Mouse (Mus musculus) frontal cortex, postnatal 25 days (tissue): ENCODE data around the gene Spon1.

Source experiments
- DNase-seq, 2 experiments: peaks; one replicate each; pipeline ENCODE4 v3.0.0; 2022; ENCODE audit warnings: low spot score in 2 of 2

Spon1 gene

GRCm38 (mm10) chr7:113903127-113903827 is 137.5 kb downstream of the Spon1 start:
- DNase-seq, result no peak

DNA sequence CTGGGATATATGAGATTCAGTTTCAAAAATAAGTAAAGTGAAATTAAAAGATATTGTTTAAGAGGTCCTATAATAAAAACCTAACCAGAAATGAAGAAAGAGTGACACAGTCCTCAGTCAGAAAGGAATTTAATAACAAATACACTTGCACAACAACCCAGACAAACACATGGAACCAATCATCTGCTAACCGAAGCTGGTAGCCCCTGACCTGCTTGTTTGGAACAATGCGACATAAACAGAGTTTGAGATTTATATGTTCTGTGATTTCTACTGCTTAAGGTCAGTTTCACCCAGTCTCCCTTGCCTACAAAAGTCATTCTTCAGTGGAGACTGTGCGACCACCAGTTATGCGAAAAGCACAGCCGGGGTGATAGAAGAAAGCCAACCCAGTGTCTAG is 138.1 kb downstream of the Spon1 start:
- no peak for DNase-seq

GRCm38 (mm10) chr7:113904348-113904895 is 138.6 kb downstream of the Spon1 start:
- DNase-seq, result no peak

- no peak for DNase-seq
Observed at GRCm38 (mm10) chr7:113909161-113909825, 143.5 kb downstream of the Spon1 start.

DNA sequence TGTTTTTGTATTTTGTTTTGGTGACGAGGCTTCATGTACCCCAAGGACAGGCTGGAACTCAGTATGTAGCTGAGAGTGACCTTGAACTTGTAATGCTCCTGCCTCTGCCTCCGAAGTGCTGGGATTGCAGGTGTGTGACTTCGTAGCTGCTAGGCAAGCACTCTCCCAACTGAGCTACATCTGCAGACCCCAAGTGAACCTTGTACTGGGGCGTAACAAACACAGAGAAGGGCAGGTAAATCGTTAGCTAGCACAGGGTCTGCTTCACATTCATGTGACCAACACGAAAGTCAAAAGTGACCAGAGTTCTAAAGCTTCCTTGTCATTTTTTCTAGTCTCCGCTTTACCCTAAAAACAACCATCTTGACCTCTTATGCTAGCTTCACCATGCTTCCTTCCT is 145.1 kb downstream of the Spon1 start:
- DNase-seq, result no peak

- no peak for DNase-seq
Observed at GRCm38 (mm10) chr7:113915936-113916335, 150.1 kb downstream of the Spon1 start.

DNA sequence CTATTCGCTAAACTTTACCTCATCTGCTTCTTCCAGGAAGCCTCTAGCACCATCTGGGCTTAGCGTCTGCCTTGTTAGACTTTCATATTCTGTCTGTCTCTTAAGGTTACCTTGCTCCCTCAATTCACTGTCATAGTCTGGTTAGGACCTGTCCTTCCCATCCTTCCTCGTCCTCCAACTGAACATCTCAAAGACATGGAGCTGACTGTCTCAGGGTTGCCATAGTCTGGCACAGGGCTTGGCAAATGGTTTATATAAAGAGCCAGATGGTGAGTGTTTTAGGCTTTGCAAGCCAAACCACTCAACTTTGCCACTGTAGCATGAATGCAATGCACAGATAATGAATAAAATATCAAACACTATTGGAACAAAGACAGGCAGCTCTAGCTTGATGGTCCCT is 153.1 kb downstream of the Spon1 start:
- no peak for DNase-seq

- no peak for DNase-seq
Observed at GRCm38 (mm10) chr7:113919505-113919904, 153.7 kb downstream of the Spon1 start.

- no peak for DNase-seq
Observed at GRCm38 (mm10) chr7:113920056-113920455, 154.3 kb downstream of the Spon1 start.

- DNase-seq, result no peak
Observed at GRCm38 (mm10) chr7:113924561-113924960, 158.8 kb downstream of the Spon1 start.

DNA sequence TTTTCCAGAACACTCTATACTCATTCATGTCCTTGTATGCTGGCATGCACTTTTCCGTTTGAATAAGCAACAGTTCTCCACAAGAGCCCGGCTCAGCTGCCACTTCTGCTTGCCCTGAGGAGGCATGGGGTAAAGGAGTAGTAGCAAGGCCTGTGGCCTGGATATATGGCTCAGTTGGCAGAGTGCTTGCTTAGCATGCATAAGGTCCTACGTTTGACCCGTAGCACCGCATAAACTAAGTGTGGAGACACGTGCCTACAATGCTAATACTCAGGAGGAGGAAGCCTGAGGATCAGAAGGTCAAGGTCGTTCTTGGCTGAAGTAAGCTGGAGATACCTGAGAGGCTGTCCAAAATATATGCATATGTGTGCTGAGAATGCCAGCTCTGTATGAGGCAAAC is 185.1 kb downstream of the Spon1 start:
- no peak for DNase-seq

- DNase-seq, result no peak
Observed at GRCm38 (mm10) chr7:113955431-113955830, 189.6 kb downstream of the Spon1 start.

DNA sequence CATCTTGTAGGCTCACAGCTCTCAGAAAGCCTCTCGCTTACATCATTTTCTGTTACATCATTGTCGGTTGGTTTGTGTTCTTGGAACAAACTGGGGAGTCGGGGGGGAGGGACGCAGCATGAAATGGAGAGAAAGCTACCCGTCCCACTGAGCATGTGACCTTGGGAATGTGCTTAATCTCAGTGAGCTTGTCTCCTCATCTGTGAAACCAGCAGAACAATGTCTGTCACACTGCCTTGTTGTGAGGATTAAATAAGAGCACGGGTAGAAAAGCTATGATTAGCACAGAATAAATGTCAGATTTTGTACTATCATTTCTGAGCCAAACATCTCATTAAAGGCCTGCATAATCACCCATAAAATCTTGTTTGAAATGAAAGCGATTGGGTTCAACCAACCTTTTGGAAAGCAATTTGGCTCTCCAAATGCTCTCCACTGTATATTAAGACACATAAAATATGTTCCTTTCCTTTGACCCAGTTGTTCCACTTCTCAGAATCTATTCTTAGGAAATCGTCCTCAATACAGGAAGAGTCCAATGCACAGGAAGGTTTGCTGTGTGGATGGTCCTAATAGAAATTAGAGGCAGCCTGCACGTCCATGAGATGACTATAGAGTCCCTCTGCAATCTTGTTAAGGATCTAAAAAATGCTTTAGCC is 195.2 kb downstream of the Spon1 start:
- DNase-seq, result no peak

- DNase-seq, result peak in 1 of 2 experiments; percentile 21
Observed at GRCm38 (mm10) chr7:113961500-113961895, 195.7 kb downstream of the Spon1 start.

DNA sequence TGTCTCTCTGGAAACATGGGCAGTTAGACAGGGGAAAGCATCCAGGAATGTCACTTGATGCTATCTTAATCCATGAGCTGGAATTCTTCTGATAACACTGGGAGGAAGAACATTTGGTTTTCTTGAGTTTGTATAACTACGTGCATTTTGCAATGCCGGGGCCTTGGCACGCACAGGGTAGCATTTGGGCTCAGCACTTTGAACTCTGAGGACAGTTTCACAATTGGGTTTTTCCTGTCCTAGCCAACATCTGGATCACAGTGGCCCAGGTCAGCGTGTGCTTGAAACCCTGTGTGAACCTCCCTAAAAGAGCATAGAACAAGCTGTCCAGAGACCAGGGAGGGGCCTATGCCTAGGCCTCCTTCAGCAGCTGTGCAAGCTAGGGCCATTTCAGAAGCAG is 196.3 kb downstream of the Spon1 start:
- DNase-seq, result no peak

DNA sequence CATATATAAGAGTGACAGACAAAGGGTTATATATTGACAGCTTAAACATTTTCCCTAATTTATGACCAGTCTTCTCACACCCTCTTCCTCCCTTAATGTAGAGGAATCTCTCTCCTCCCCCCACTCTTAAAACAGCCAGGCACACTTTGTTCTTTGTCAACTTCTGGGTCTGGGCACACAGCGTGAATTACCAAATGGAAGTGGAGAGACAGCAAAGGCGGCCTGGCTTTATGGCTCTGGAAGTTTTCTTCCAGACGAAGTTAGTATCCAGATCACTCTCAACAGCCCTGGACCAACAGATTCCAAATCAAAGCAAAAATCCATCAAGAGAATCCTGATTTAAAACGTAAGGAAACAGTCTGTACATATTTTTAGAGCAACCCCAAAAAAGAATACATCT is 198.0 kb downstream of the Spon1 start:
- no peak for DNase-seq

DNA sequence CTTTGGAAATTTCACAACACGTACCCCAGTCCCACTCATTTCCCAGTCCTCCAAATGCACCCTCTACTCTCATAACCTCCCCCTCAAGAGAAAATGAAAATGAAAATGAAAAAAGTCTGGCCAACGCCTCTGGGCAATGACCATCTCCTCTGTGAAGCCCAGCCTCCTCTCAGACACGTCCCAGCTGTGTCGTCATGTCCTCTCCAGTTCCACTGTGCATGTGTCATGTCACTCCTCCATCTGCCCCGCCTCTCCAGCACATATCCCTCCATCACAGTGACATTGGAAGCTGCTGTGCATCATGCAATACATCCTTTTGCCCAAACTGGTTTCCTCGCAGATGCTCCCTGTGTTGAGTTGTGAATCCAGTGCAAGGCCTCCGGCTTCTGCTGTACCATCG is 199.8 kb downstream of the Spon1 start:
- DNase-seq, result no peak

GRCm38 (mm10) chr7:113969182-113969581 is 203.4 kb downstream of the Spon1 start:
- no peak for DNase-seq

GRCm38 (mm10) chr7:113972536-113972935 is 206.7 kb downstream of the Spon1 start:
- DNase-seq, result no peak

GRCm38 (mm10) chr7:113986406-113987134 is 220.8 kb downstream of the Spon1 start:
- DNase-seq, result no peak

DNA sequence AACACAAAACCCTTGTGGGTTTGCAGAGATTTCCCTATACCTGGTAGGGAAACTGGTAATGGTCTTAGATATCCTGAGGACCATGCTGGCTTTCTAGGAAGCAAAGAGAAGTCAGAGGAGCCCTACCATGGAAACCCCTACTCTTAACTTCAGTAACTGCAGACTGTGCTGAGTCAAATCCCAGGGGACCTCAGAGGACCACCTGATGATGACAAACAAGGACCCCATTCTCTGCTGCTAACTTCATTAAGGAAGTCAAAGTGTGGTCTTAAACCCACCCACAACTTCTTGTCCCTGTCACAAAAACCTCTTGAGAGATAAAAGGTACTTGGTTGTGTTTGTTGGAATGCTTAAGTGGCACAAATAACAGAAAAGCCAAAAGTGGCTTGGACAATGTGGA is 222.4 kb downstream of the Spon1 start:
- DNase-seq, result no peak
